Mouse (Mus musculus) stomach, postnatal 0 days (tissue): ENCODE measurements around the gene F2rl3.

Source experiments
- CTCF ChIP-seq: IDR thresholded peaks from 2 replicates; pipeline ENCODE4 v1.5.1; 2016; ENCODE audit warnings: antibody characterized with exemption, low read depth, mild to moderate bottlenecking, moderate library complexity
- EP300 ChIP-seq: optimal IDR thresholded peaks from 2 replicates; pipeline ENCODE3; 2016; ENCODE audit warnings: antibody characterized with exemption

GRCm38 (mm10) chr8:72752289-72752688 is 9.4 kb upstream of the F2rl3 start:
- TF ChIP-seq CTCF (no peak), EP300 (no peak)
